Mouse (Mus musculus) neutrophil, adult 5-6 weeks (primary cell): ENCODE measurements around the gene Hcfc1. TPM values are rescaled to one million over a fixed set of nuclear protein-coding genes. Genes with fewer than 3 reads are reported as not detected.

Source experiments
- ATAC-seq: fragments of 151-379, 151-347 bp; 2 replicates; pipeline ENCODE4 v1.8.0; 2017; ENCODE audit warnings: mild to moderate bottlenecking, moderate TSS enrichment; ENCODE audit not compliant: insufficient number of reproducible peaks, poor library complexity, low FRiP score, severe bottlenecking; ENCODE audit errors: extremely low read depth
- total RNA-seq: library from RNA; stranded (forward); fragments of 200-1000 nt; gene quantifications from 2 replicates; pipeline ENCODE4 v1.2.3, GENCODE M21; 2017

Gene Hcfc1
- total RNA-seq, result 41.7 and 41.9 TPM in 2 replicates

DNA sequence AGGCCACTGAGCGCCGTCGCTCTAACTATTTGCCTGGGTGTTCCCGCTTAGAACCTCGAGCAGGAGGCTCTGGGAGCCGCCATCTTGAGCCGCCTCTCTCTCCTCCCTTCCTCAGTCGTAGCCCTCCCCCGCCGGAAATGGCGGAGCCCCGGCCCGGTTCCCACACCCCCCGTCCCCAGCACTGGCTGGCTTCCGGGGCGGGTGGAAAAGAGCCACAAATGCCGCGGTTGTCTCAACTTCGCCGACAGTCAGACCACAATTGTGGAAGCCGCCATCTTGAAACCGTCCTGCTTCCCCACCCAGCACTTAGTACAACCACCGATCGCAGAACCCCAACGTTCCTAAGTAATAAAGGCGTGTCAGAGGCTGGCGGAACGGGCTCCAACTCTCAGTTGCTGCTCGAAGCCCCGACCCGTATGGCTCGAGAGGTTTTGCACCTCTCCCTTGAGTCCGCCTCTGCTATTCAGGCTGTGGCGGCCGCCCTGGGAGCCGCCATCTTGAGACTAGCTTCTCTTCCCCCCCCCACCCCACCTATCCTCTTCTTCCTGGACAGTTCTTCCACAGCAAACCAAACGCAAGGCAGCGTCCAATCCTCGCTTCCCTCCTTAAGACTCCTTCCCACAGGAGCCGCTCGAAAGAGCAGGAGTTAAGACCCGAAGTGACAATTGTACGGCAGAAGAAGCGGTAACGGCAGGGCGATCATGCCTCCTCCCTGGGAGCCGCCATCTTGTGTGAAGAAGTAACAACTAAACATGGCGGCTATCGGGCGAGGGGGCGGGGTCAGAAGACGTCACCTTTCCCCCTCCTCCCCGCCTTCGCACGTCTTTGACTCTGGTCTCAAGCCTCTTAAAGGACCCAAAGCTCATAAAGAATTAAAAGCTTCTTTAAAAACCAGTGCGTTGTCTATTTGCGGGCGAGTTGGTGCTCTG lies at the start of gene Hcfc1:
TSS of gene Hcfc1 (minus strand) at position 110 of the 929 bp plus-strand sequence.
- peak; percentile 75 for ATAC-seq

DNA sequence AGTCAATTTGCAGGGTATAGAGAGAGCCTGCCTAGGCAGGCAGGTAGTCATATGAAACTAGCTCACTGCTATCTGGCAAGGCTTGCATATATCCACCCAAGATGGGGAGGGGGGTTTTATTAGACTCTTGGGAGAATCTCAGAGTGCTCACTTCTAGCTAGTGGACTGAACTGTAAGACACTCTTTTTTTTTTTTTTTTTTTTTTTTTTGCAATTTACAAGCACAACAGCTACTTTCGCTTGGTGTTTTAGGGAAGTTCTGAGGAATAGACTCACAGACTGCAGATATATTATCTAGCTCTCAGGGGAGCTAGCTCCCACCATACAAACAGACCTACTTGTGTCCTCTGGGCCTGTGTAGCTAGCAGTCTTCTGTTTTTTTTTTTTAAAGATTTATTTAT lies 48.4 kb upstream of the Hcfc1 start:
- ATAC-seq, result no peak

DNA sequence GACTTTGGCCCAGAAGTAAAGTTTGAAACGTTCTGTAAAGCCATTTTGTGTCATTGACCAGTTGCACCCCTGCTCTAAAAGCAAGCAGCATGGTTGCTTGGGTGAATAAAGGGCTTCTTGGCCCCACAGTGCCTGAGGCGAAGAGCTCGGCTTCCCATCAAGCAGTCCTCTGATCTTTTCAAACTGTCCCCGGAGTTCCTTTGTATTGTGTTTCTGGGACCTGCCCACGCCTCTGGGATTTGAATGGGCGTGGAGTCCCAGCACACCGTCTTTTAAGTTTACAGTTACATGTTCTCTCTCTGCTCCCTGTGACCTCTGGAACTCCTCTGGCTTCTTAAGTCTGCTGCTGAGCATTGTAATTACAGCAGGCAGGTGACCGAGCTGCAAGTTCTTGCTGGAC lies 41.9 kb upstream of the Hcfc1 start:
- no peak for ATAC-seq

DNA sequence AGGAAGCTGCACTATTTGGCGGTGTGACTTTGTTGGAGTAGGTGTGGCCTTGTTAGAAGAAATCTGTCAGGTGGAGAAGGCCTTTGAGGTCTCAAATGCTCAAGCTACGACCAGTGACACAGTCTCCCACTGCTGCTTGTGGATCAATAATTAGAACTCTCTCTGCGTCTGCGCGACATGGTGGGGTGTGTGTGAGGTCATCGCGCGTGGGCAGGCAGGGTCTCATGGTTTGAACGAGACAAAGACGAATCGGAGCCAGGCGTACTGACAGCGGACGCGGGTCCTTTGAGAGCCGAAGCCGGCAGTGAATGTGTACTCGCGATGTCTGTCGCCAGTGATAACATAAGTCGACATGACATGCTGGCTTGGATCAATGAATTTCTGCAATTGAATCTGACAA lies 40.2 kb upstream of the Hcfc1 start:
- ATAC-seq, result no peak

GRCm38 (mm10) chrX:74003644-74004043 lies 37.5 kb upstream of the Hcfc1 start:
- ATAC-seq, result no peak

- ATAC-seq, result no peak
Observed at GRCm38 (mm10) chrX:74001024-74001423, 34.9 kb upstream of the Hcfc1 start.

GRCm38 (mm10) chrX:73998911-73999869 lies 33.0 kb upstream of the Hcfc1 start:
- ATAC-seq, result no peak

GRCm38 (mm10) chrX:73977783-73978182 lies 11.6 kb upstream of the Hcfc1 start:
- ATAC-seq, result no peak

- no peak for ATAC-seq
Observed at GRCm38 (mm10) chrX:73976283-73976682, 10.1 kb upstream of the Hcfc1 start.

DNA sequence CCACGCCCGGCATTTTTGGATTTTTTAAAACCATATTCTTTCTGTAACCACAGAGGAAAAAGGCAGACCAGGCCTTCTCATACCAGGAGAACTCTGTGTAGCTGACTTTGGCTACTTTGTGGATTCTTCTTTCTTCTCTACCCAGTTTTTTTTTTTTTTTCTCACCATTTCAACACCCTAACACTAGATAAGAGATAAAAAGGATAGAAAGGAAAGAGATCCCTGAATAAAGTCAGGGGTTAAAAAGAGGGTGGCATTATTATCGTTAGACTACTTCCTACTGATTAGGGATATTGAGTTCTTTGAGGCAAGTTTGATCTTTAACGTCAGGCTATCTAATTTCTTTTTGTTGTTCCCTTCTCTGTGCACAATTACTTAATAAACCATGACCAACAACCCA lies 6.6 kb upstream of the Hcfc1 start:
- ATAC-seq, result no peak

DNA sequence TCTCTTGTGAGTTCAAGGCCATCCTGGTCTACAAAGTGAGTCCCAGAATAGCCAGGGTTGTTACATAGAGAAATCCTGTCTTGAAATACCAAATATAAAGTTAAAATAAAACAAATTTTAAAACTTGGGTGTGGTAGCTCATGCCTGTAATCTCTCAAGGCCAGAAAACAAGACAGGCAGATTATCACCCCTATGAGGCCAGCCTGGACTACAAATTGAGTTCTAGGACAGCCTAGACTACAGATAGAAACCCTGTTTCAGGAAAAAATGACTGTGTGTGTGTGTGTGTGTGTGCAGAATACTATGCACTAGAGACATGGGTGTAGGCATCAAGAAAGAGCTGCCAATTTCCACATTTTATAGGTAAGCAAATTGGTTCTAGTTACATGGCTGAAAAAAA lies 4.6 kb upstream of the Hcfc1 start:
- ATAC-seq, result no peak

DNA sequence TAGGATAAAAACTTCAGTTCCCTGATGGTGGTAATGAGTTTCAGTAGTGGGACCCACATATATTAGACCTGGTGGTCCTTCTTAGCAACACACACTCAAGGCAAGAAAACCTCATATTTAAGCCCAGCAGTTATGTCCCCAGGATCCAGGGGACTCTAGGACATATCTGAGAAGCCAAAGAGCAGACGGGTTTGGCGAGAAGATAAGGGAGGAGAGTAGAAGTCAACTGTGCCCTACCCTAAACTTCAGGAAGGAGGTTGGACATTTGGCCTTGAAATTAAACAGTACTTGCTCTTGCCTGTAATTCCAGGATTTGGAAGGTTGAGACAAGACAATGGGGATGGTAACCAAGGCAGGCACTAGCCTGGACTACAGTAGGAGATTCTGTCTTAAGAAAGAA lies 3.6 kb upstream of the Hcfc1 start:
- no peak for ATAC-seq

GRCm38 (mm10) chrX:73969167-73969566 lies 3.0 kb upstream of the Hcfc1 start:
- ATAC-seq, result no peak

GRCm38 (mm10) chrX:73967177-73968075 lies 1.3 kb upstream of the Hcfc1 start:
- peak; percentile 70 for ATAC-seq

DNA sequence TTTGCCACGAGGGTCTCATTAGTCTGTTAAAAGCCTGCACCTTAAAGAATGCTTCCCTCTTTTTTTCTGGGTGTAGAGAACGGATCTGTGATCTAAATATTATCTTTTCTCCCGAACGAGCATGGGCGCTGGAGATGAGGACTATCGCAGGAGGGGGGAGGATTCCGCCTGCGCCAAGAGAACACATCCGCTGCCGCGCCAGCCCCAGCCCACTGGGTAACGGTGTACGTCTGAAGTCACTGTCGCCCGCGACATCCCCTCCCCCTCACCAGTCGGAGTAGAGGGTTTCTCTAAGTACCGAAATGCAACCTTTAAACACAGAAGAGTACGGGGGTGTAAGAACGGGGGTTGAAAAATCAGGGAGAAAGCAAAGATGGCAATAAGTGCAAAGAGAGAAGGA lies 850 bp downstream of the Hcfc1 start:
- ATAC-seq, result no peak

GRCm38 (mm10) chrX:73964363-73964762 lies 1.8 kb downstream of the Hcfc1 start:
- no peak for ATAC-seq

DNA sequence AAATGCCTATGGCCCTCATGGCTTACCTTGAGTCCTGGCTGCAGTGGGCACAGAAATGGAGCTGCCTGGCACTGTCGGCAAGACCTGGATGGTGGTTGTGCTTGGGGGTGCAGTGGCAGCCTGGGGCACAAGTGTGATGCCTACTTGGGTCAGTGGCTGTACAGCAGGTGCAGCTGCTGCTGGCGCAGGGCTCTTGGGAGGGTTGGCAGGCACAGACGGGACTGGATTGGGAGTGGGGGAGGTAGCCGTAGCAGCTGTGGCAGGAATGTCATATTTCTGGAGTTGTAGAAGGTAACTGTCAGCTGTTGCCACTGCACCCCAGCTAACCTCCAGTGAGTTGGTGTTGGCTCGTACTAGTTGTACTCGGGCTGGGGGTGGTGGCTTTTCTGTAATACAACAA lies 11.2 kb downstream of the Hcfc1 start:
- no peak for ATAC-seq

GRCm38 (mm10) chrX:73952603-73953002 lies 13.6 kb downstream of the Hcfc1 start:
- ATAC-seq, result no peak

DNA sequence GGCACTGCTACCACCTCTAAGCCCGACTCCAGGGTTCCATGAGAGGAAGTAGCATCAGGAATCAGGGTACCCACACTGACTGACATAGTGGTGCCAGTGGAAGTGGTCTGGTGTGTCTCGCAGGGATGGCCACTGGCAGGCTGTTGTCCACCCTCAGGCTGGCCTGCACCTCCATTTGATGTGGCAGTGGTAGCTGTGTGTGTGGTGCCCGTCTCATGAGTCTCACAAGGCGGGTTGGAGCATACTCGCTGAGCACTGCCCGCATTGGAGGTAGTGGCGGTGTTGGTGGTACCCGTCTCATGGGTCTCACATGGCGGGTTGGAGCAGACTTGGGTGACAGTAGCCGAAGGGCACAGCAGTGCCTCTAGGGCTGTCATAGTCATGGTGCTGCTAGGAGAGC lies 16.8 kb downstream of the Hcfc1 start:
- ATAC-seq, result no peak
